Mouse (Mus musculus) lung, embryonic 15.5 days (tissue): Measurements from ENCODE around the gene Vamp9. TPM values are rescaled to one million over a fixed set of nuclear protein-coding genes. Genes with fewer than 3 reads are reported as not detected.

Experiments used
- ATAC-seq: fragments of 200-750 bp; cut with Nextera tagmentation; 2 replicates; pipeline ENCODE4 v1.8.0; 2017; ENCODE audit warnings: moderate number of reproducible peaks, borderline replicate concordance; ENCODE audit not compliant: low FRiP score, low TSS enrichment; ENCODE audit errors: extremely low read depth
- H3K27ac ChIP-seq: fragments of 300-500 bp; sonication (generic); 2 replicates; pipeline ENCODE4 v1.5.1; 2015; ENCODE audit warnings: moderate library complexity, mild to moderate bottlenecking, inconsistent platforms
- H3K27me3 ChIP-seq: fragments of 300-500 bp; sonication (generic); 2 replicates; pipeline ENCODE4 v1.6.1; 2015; ENCODE audit warnings: inconsistent platforms
- H3K36me3 ChIP-seq: fragments of 300-500 bp; sonication (generic); 2 replicates; pipeline ENCODE4 v1.6.1; 2015; ENCODE audit warnings: inconsistent platforms
- H3K4me1 ChIP-seq: fragments of 300-500 bp; sonication (generic); 2 replicates; pipeline ENCODE4 v1.6.1; 2015; ENCODE audit warnings: inconsistent platforms
- H3K4me2 ChIP-seq: fragments of 300-500 bp; sonication (generic); 2 replicates; pipeline ENCODE4 v1.6.1; 2015; ENCODE audit warnings: inconsistent platforms, mild to moderate bottlenecking, moderate library complexity
- H3K4me3 ChIP-seq: fragments of 300-500 bp; sonication (generic); 2 replicates; pipeline ENCODE4 v1.5.1; 2015; ENCODE audit warnings: mild to moderate bottlenecking, inconsistent platforms
- H3K9ac ChIP-seq: fragments of 300-500 bp; sonication (generic); 2 replicates; pipeline ENCODE4 v1.6.1; 2015; ENCODE audit warnings: inconsistent platforms
- H3K9me3 ChIP-seq: fragments of 300-500 bp; sonication (generic); 2 replicates; pipeline ENCODE4 v1.6.1; 2016; ENCODE audit warnings: inconsistent platforms
- WGBS: fragments of 180-500 bp; shearing (Covaris S2); methylation state at CpG from one replicate; pipeline ENCODE4 v1.1.7; 2015; 5-methylcytosine and 5-hydroxymethylcytosine counted together
- polyA plus RNA-seq: library from polyadenylated mRNA; unstranded; fragments of >200 nt; fragmentation: Nextera tagmentation; extraction: Ambion mirVana; gene quantifications from 2 replicates; pipeline ENCODE4 v1.2.1, GENCODE M21; 2015

Vamp9 gene
- 0.36 TPM in 1 of 2 replicates, not detected in the other for polyA plus RNA-seq

- peak within 1 kb of the TSS; percentile 70 for H3K4me2 ChIP-seq
- 6% methylated on average over 49 of the region's 49 CpGs for WGBS
- no peaks in the 10 kb centered on the region for H3K9me3 ChIP-seq
- H3K4me1 ChIP-seq = no peaks in the 10 kb centered on the region
- peak; percentile 99 for ATAC-seq
- peak within 1 kb of the TSS; percentile 72 for H3K4me3 ChIP-seq
- H3K27me3 ChIP-seq = peaks cover 2% of the 10 kb centered on the region; the same call in 1 of the 2 replicates
- H3K36me3 ChIP-seq = no peaks in the 10 kb centered on the region
- H3K27ac ChIP-seq = peak within 1 kb of the TSS; percentile 99
- H3K9ac ChIP-seq = peak within 1 kb of the TSS; percentile 68
Measured at GRCm38 (mm10) chr5:99906181-99906956, at the start of gene Vamp9. Gene Vamp9, plus strand, starts transcription at chr5:99906254.

DNA sequence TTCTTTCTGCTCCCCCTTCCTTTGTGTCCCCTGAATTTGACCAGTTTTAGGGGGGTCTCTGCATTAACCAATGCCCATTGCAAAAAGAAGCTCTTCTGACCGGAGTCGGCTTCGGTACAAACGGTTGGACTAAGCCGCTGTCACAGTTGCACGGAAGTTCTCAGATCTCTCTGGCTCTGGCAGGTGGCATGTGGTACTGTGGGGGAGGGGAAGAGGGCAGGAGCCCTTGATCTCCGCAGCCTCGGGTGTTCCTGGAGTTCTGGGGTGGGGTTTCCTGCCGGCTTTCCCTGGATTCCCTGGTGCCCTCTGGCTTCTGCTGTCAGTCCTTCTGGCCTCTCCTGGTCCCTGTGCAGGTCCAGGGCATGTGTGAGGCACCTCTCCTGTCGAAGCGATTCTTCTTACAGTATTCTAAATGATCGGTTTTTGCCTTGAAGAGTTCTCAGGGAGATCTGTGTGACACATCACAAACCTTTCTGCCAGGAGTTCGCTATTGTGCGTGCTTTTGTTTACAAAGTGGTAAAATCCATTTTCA lies 48.9 kb upstream of the Vamp9 start:
- H3K9me3 ChIP-seq = no peaks in the 10 kb centered on the region
- H3K27ac ChIP-seq = no peak overlapping the region
- H3K27me3 ChIP-seq = peaks cover 3% of the 10 kb centered on the region; the same call in 1 of the 2 replicates
- H3K9ac ChIP-seq = no peak overlapping the region
- no peak overlapping the region for H3K4me2 ChIP-seq
- peaks cover 3% of the 10 kb centered on the region; the same call in 1 of the 2 replicates for H3K4me1 ChIP-seq
- no peak for ATAC-seq
- H3K36me3 ChIP-seq = no peaks in the 10 kb centered on the region
- no peak overlapping the region for H3K4me3 ChIP-seq
- 26% methylated on average over 14 of the region's 14 CpGs for WGBS

DNA sequence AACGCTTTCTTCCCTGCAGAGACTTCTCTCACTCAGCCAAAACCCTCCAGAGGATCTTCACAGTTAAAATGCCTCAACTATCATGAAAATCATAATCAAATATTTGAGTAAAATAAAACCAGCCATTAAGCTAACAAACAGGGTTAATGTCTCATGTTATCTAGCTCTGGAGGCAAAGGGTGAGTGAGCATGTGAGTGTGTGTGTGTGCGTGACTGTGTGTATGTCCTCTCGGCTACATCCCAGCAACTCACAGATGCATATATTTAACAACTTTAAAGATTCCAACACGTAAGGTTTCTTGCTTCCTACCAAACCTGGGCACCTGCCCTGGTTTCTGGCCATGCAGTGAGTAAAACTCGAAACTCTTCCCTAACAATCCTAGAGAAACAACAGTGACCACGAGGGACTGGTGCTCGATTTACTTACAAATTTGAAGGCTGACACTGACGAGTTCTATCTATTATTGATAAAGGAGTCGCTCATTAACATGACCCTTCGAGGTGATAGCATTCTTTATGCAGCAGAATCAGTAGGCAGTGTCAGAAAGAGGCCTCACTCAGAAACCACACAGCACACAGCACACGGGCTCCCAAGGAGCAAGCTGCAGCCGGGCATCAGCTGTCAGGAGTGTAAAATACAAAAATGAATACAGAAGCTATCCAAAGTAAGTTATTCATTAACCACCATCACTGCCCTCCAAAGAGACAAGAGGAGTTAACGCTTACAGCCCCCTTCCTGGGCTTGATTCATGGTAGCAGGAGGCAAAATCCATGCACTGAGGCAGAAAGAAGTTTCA lies 46.2 kb upstream of the Vamp9 start:
- Histone ChIP-seq H3K27ac (no peak overlapping the region), H3K4me2 (no peak overlapping the region)
- no peak for ATAC-seq

GRCm38 (mm10) chr5:99861816-99862215 lies 44.2 kb upstream of the Vamp9 start:
- WGBS = 74% methylated on average over 6 of the region's 6 CpGs
- peaks cover 3% of the 10 kb centered on the region; the same call in 1 of the 2 replicates for H3K27me3 ChIP-seq
- no peak for ATAC-seq
- no peak overlapping the region for H3K9ac ChIP-seq
- H3K4me1 ChIP-seq = peaks cover 3% of the 10 kb centered on the region; the same call in 1 of the 2 replicates
- H3K9me3 ChIP-seq = no peaks in the 10 kb centered on the region
- no peaks in the 10 kb centered on the region for H3K36me3 ChIP-seq
- no peak overlapping the region for H3K27ac ChIP-seq
- H3K4me2 ChIP-seq = no peak overlapping the region
- no peak overlapping the region for H3K4me3 ChIP-seq

More for the DNA sequence above, 46.2 kb upstream of the Vamp9 start:
- Histone ChIP-seq H3K27me3 (peaks cover 3% of the 10 kb centered on the region; the same call in 1 of the 2 replicates), H3K4me3 (no peak overlapping the region), H3K9me3 (no peaks in the 10 kb centered on the region), H3K36me3 (no peaks in the 10 kb centered on the region), H3K4me1 (peaks cover 3% of the 10 kb centered on the region; the same call in 1 of the 2 replicates), H3K9ac (no peak overlapping the region)
- WGBS = 28% methylated on average over 13 of the region's 13 CpGs

- ATAC-seq = no peak
- 63% methylated on average over 13 of the region's 13 CpGs for WGBS
- no peaks in the 10 kb centered on the region for H3K27me3 ChIP-seq
- no peak overlapping the region for H3K4me2 ChIP-seq
- no peak overlapping the region for H3K27ac ChIP-seq
- H3K4me3 ChIP-seq = no peak overlapping the region
- H3K36me3 ChIP-seq = no peaks in the 10 kb centered on the region
- no peaks in the 10 kb centered on the region for H3K9me3 ChIP-seq
- H3K9ac ChIP-seq = no peak overlapping the region
- H3K4me1 ChIP-seq = peaks cover 3% of the 10 kb centered on the region; the same call in 1 of the 2 replicates
Measured at GRCm38 (mm10) chr5:99863656-99864380, 42.2 kb upstream of the Vamp9 start.

- H3K9ac ChIP-seq = no peak overlapping the region
- no peaks in the 10 kb centered on the region for H3K36me3 ChIP-seq
- WGBS = 82% methylated on average over 1 of the region's 1 CpGs
- H3K4me3 ChIP-seq = no peak overlapping the region
- H3K9me3 ChIP-seq = no peaks in the 10 kb centered on the region
- no peaks in the 10 kb centered on the region for H3K27me3 ChIP-seq
- no peak overlapping the region for H3K27ac ChIP-seq
- ATAC-seq = no peak
- no peaks in the 10 kb centered on the region for H3K4me1 ChIP-seq
- H3K4me2 ChIP-seq = no peak overlapping the region
Measured at GRCm38 (mm10) chr5:99865779-99866178, 40.3 kb upstream of the Vamp9 start.

DNA sequence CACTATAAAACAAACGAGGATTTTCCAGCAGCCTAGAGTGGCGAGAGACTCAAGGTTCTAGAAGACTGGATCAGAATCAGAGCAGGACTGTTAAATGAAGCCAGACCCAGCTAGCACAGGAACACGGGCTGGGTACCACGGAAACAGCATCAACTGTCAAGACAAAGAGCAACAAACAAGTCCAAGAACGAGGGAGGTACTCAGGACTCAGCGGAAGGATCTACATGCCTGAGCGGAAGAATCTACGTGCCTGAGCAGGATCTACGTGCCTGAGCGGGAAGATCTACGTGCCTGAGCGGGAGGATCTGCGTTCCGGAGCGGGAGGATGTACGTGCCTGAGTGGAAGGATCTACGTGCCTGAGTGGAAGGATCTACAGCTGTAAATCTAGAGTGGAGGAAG lies 37.8 kb upstream of the Vamp9 start:
- Histone ChIP-seq H3K4me1 (no peaks in the 10 kb centered on the region), H3K27ac (no peak overlapping the region), H3K9me3 (no peaks in the 10 kb centered on the region), H3K9ac (no peak overlapping the region), H3K27me3 (no peaks in the 10 kb centered on the region), H3K36me3 (no peaks in the 10 kb centered on the region), H3K4me3 (no peak overlapping the region), H3K4me2 (no peak overlapping the region)
- no peak for ATAC-seq
- 89% methylated on average over 17 of the region's 17 CpGs for WGBS

DNA sequence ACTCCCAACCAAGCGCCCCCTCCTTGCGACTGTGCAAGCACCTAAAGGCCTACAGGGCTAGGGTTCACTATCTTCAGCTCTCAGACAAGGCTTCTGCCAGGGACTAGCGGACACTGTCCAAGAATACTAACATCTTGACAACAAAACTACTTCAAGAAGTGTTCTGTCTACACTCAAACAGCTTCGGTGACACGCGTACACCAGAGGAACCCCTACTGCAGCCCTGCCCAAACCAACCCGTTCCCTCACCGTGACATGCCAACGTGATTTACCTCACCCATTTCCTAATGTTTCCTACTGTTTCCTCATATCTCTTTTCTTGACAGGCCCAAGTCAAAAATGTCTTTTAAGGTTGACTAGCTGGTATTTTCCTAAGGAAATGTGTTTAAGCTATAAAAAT lies 37.1 kb upstream of the Vamp9 start:
- no peaks in the 10 kb centered on the region for H3K27me3 ChIP-seq
- 80% methylated on average over 9 of the region's 9 CpGs for WGBS
- no peaks in the 10 kb centered on the region for H3K9me3 ChIP-seq
- H3K4me3 ChIP-seq = no peak overlapping the region
- no peak overlapping the region for H3K27ac ChIP-seq
- H3K9ac ChIP-seq = no peak overlapping the region
- H3K36me3 ChIP-seq = no peaks in the 10 kb centered on the region
- H3K4me2 ChIP-seq = no peak overlapping the region
- ATAC-seq = no peak
- no peaks in the 10 kb centered on the region for H3K4me1 ChIP-seq

- Histone ChIP-seq H3K4me2 (0 out of 2 replicates have a peak overlapping the region, but pooled peaks have one; percentile 10), H3K9ac (no peak overlapping the region), H3K4me1 (no peaks in the 10 kb centered on the region), H3K27ac (no peak overlapping the region), H3K4me3 (no peak overlapping the region), H3K27me3 (no peaks in the 10 kb centered on the region), H3K36me3 (no peaks in the 10 kb centered on the region), H3K9me3 (no peaks in the 10 kb centered on the region)
- ATAC-seq = no peak
- 44% methylated on average over 9 of the region's 9 CpGs for WGBS
Measured at GRCm38 (mm10) chr5:99877565-99877964, 28.5 kb upstream of the Vamp9 start.

- ATAC-seq = no peak
- Histone ChIP-seq H3K36me3 (no peaks in the 10 kb centered on the region), H3K4me3 (no peak overlapping the region), H3K9ac (no peak overlapping the region), H3K4me1 (no peaks in the 10 kb centered on the region), H3K9me3 (no peaks in the 10 kb centered on the region), H3K27me3 (no peaks in the 10 kb centered on the region), H3K27ac (no peak overlapping the region), H3K4me2 (no peak overlapping the region)
- 81% methylated on average over 3 of the region's 3 CpGs for WGBS
Measured at GRCm38 (mm10) chr5:99882441-99882840, 23.6 kb upstream of the Vamp9 start.

- H3K9me3 ChIP-seq = no peaks in the 10 kb centered on the region
- 90% methylated on average over 4 of the region's 4 CpGs for WGBS
- no peak overlapping the region for H3K4me2 ChIP-seq
- H3K4me1 ChIP-seq = no peaks in the 10 kb centered on the region
- H3K4me3 ChIP-seq = no peak overlapping the region
- no peak for ATAC-seq
- no peaks in the 10 kb centered on the region for H3K36me3 ChIP-seq
- no peaks in the 10 kb centered on the region for H3K27me3 ChIP-seq
- H3K27ac ChIP-seq = no peak overlapping the region
- no peak overlapping the region for H3K9ac ChIP-seq
Measured at GRCm38 (mm10) chr5:99884035-99884434, 22.0 kb upstream of the Vamp9 start.
